Mouse (Mus musculus) liver, embryonic 14.5 days (tissue): ENCODE results near the gene Smchd1. TPM values are rescaled to one million over a fixed set of nuclear protein-coding genes. Genes with fewer than 3 reads are reported as not detected.

Experiments
- ATAC-seq: fragments of 200-750 bp; cut with Nextera tagmentation; 2 replicates; pipeline ENCODE4 v1.8.0; 2017; ENCODE audit warnings: moderate number of reproducible peaks, mild to moderate bottlenecking, moderate library complexity; ENCODE audit not compliant: insufficient read depth
- DNase-seq, 3 experiments: peaks; one replicate each; pipeline ENCODE4 v3.0.0-alpha.2; 2012 to 2013; ENCODE audit warnings: low read depth in 3 of 3, low spot score in 3 of 3
- H3K27ac ChIP-seq: fragments of 300-500 bp; sonication (generic); 2 replicates; pipeline ENCODE4 v1.5.1; 2014; ENCODE audit warnings: moderate library complexity, mild to moderate bottlenecking, control low read depth, inconsistent platforms
- H3K27me3 ChIP-seq: fragments of 300-500 bp; sonication (generic); 2 replicates; pipeline ENCODE4 v1.6.1; 2014; ENCODE audit warnings: mild to moderate bottlenecking, low read length, moderate library complexity; ENCODE audit not compliant: control insufficient read depth, insufficient read depth
- H3K36me3 ChIP-seq: fragments of 300-500 bp; sonication (generic); replicated peaks from 2 replicates; pipeline ENCODE4 v1.6.1; 2014; ENCODE audit warnings: low read depth; ENCODE audit not compliant: control insufficient read depth, insufficient read depth
- H3K4me1 ChIP-seq, 2 experiments: fragments of 200-500 bp in 1 of 2; fragments of 300-500 bp in 1 of 2; sonication (generic) in 1 of 2; replicated peaks; 2 replicates each; pipeline ENCODE4 v1.6.1; 2012 to 2014; ENCODE audit warnings: antibody characterized with exemption in 1 of 2, inconsistent platforms in 1 of 2, low read length in 1 of 2; ENCODE audit not compliant: control insufficient read depth in 2 of 2, insufficient read depth in 2 of 2
- H3K4me2 ChIP-seq: fragments of 300-500 bp; sonication (generic); 2 replicates; pipeline ENCODE4 v1.6.1; 2014; ENCODE audit warnings: low read depth, mild to moderate bottlenecking, control low read depth, moderate library complexity
- H3K4me3 ChIP-seq, 2 experiments: fragments of 200-500 bp in 1 of 2; fragments of 300-500 bp in 1 of 2; sonication (generic) in 1 of 2; 2 replicates each; pipeline ENCODE4 v1.5.1; 2012 to 2014; ENCODE audit warnings: low read depth in 2 of 2, low read length in 2 of 2, mild to moderate bottlenecking in 2 of 2, control low read depth in 1 of 2, inconsistent platforms in 1 of 2, moderate library complexity in 1 of 2; ENCODE audit not compliant: insufficient read depth in 1 of 2
- H3K9ac ChIP-seq: fragments of 300-500 bp; sonication (generic); replicated peaks from 2 replicates; pipeline ENCODE4 v1.6.1; 2014; ENCODE audit warnings: mild to moderate bottlenecking, control low read depth, moderate library complexity
- H3K9me3 ChIP-seq: fragments of 300-500 bp; sonication (generic); 2 replicates; pipeline ENCODE4 v1.6.1; 2016; ENCODE audit warnings: low read length, mixed read lengths; ENCODE audit not compliant: control insufficient read depth
- CTCF ChIP-seq: IDR thresholded peaks from 2 replicates; pipeline ENCODE4 v1.5.1; 2016; ENCODE audit warnings: antibody characterized with exemption, low read depth, control low read depth
- EP300 ChIP-seq: IDR thresholded peaks from 2 replicates; pipeline ENCODE4 v1.6.1; 2016; ENCODE audit warnings: antibody characterized with exemption, low read depth
- WGBS: fragments of 180-500 bp; shearing (Covaris S2); extraction: QIAGEN DNeasy Blood & Tissue Kit; methylation state at CpG from one replicate; pipeline ENCODE4 v1.1.7; 2014; ENCODE audit not compliant: insufficient replicate concordance; 5-methylcytosine and 5-hydroxymethylcytosine counted together
- polyA plus RNA-seq, 2 experiments: library from polyadenylated mRNA; depleted of rRNA in 1 of 2; stranded (reverse) in 1 of 2; unstranded in 1 of 2; fragments of >200 nt; fragmentation: Nextera tagmentation in 1 of 2; extraction: Ambion mirVana in 1 of 2; gene quantifications; 2 replicates each; pipeline versions ENCODE4 v1.2.1 to v1.2.3; 2012 to 2014

Smchd1 gene
- polyA plus RNA-seq, 2 experiments = 19.9 to 38.0 TPM

GRCm38 (mm10) chr17:71417008-71417407 is 58.1 kb downstream of the Smchd1 start:
- WGBS = 49% methylated on average over 1 of the region's 1 CpGs
- 0 out of 4 replicates have a peak, but pooled peaks cover 0 to 2% of the 10 kb centered on the region in 2 experiments for H3K4me1 ChIP-seq
- H3K4me2 ChIP-seq = no peak overlapping the region
- no peak overlapping the region for H3K4me3 ChIP-seq
- TF ChIP-seq CTCF = no peak
- TF ChIP-seq EP300 = no peak
- H3K9me3 ChIP-seq = no peaks in the 10 kb centered on the region
- H3K36me3 ChIP-seq = peaks cover 22% of the 10 kb centered on the region
- H3K27me3 ChIP-seq = no peaks in the 10 kb centered on the region
- DNase-seq (no peak), ATAC-seq (no peak)
- no peak overlapping the region for H3K9ac ChIP-seq
- no peak overlapping the region for H3K27ac ChIP-seq

- TF ChIP-seq EP300 (no peak), CTCF (no peak)
- Histone ChIP-seq H3K4me2 (no peak overlapping the region), H3K27me3 (no peaks in the 10 kb centered on the region), H3K4me1 (no peaks in the 10 kb centered on the region), H3K9me3 (no peaks in the 10 kb centered on the region), H3K4me3 (no peak overlapping the region), H3K9ac (no peak overlapping the region), H3K36me3 (peaks cover 24% of the 10 kb centered on the region), H3K27ac (no peak overlapping the region)
- DNase-seq (no peak), ATAC-seq (no peak)
- WGBS = 77% methylated on average over 3 of the region's 3 CpGs
Observed at GRCm38 (mm10) chr17:71387401-71387800, 87.7 kb downstream of the Smchd1 start.

GRCm38 (mm10) chr17:71380346-71380745 is 94.8 kb downstream of the Smchd1 start:
- WGBS = 91% methylated on average over 14 of the region's 14 CpGs

GRCm38 (mm10) chr17:71377901-71378300 is 97.2 kb downstream of the Smchd1 start:
- H3K4me1 ChIP-seq = no peaks in the 10 kb centered on the region
- no peaks in the 10 kb centered on the region for H3K27me3 ChIP-seq
- no peak overlapping the region for H3K27ac ChIP-seq
- no peak for DNase-seq
- no peak overlapping the region for H3K4me2 ChIP-seq
- no peak for TF ChIP-seq EP300
- no peak for TF ChIP-seq CTCF
- no peak overlapping the region for H3K4me3 ChIP-seq
- no peak overlapping the region for H3K9ac ChIP-seq
- ATAC-seq = no peak
- H3K36me3 ChIP-seq = peaks cover 36% of the 10 kb centered on the region
- WGBS = 78% methylated on average over 4 of the region's 4 CpGs
- no peaks in the 10 kb centered on the region for H3K9me3 ChIP-seq

More at GRCm38 (mm10) chr17:71380346-71380745, 94.8 kb downstream of the Smchd1 start:
- Histone ChIP-seq H3K4me3 (no peak overlapping the region), H3K27ac (no peak overlapping the region), H3K36me3 (peaks cover 31% of the 10 kb centered on the region), H3K27me3 (no peaks in the 10 kb centered on the region), H3K9me3 (no peaks in the 10 kb centered on the region), H3K9ac (no peak overlapping the region), H3K4me1 (no peaks in the 10 kb centered on the region), H3K4me2 (no peak overlapping the region)
- TF ChIP-seq CTCF (no peak), EP300 (no peak)
- DNase-seq (no peak), ATAC-seq (no peak)

- H3K4me2 ChIP-seq = no peak overlapping the region
- H3K9me3 ChIP-seq = no peaks in the 10 kb centered on the region
- H3K9ac ChIP-seq = no peak overlapping the region
- H3K27me3 ChIP-seq = no peaks in the 10 kb centered on the region
- no peaks in the 10 kb centered on the region for H3K4me1 ChIP-seq
- ATAC-seq = no peak
- H3K36me3 ChIP-seq = peaks cover 35% of the 10 kb centered on the region
- WGBS = 81% methylated on average over 3 of the region's 3 CpGs
- H3K4me3 ChIP-seq = no peak overlapping the region
- H3K27ac ChIP-seq = no peak overlapping the region
- no peak for TF ChIP-seq CTCF
- TF ChIP-seq EP300 = no peak
- no peak for DNase-seq
Observed at GRCm38 (mm10) chr17:71355526-71355925, 119.6 kb downstream of the Smchd1 start.
